Mouse (Mus musculus): ENCODE data around the gene Rab3gap1.

The Rab3gap1 gene

DNA sequence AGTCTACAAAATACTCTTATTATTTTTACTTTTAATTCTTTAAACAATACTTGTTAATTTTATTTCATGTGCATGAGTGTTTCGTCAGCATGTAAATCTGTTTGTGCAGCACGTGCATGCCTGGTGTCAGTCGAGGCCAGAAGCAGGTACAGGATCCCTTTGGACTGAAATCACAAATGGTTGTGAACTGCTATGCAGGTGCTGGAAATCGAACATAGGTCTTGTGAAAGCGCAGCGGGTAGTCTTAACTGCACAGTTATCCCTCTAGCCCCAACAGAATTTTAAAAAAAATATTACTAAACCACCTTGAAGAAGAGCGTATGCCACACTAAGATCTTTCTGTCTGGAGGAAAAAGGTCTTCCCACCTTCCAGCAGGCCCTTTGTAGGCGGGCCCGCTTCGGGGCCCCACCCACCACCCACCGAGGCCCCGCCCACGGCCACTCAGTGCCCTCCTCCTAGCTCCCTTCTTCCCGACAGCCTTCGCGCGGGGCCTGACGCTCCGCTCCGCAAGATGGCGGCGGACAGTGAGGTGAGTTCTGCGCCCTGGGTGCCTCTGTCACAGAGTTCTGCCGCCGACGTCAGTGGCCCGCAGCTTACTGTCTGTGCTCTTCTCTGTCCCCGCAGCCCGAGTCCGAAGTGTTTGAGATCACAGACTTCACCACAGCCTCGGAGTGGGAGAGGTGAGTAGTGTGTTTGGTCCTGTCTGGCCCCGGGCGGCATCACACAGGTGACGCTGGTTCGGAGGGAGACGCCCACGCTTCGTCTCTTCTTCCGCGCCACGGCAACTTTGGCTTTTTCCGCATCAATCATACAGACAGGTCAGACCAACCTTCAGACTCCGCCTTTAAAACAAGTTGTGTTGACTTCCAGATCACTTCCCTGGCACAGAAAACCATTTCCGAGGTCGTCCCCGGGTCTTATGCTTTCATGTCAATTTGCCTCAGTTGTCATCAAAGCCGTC is at the start of gene Rab3gap1:
Gene Rab3gap1 (plus strand): TSS at position 474 of the 962 bp plus-strand sequence.
- peak; percentile 83 to 85 for DNase-seq

DNA sequence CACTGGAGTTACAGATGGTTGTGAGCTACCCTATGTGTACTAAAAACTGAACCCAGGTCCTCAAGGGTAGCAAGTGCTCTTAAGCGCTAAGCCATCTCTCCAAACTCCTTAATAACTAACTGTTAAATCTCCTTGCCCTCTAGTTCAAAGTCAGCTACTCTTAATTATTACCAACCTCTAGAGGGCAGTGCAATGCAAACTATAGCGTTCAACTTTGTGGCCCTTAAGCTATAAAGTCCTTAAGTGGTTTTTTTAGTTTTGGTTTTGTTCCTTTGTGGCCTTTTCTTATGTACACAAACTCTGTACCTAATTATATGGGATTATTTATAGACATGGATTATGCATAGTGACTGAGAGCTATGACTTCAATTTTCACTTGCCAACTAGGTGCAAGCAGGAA is 41.2 kb upstream of the Rab3gap1 start:
- no peak for DNase-seq

DNA sequence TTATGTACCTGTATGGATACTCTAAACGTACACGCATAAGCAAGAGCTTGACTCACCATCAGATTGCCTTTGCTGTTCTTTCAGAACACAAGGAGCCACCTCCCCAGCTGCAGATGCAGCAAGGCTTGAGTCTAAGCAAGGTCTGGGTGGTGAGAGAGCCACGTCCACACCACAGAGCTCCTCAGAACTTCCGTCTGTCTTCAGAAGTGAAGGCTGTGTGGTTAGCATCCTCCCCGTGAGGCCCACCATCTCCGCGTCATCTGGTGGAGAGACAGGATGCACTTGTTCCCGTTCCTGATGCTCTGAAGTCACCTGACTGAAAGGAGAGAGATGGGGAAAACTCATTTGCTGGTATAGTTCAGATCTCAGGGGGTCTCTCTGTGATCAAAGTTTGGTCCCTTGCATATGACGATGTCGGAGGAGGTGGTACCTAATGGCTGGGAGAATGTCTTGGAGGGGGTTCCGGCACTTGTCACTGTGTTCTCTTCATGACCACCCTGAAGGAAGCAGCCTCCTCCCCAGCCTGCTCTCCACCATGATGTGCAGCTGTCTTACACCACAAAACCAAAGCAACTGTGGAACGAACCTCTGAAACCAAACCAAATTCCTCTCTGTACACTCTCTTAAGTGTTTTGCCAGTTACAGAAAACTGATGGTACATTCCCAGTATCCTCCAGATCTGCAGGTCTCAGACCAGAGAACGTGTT is 38.2 kb upstream of the Rab3gap1 start:
- peak; percentile 57 to 72 for DNase-seq

DNA sequence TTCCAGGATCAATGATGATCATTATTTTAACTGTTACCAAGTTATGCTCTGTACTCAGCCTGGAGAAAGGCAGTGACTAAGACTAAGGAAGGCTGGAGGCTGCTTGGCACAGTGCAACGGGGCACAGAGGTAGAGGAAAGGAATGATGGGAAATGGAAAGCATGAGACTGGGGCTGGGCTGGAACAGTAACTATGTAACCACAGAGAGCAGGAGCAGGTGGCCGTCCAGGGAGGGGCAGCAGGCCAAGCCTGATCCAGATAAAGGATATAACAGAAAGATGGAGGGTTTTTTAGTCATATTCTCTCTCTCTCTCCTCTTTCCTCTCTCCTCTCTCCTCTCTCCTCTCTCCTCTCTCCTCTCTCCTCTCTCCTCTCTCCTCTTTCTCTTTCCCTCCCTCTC is 34.9 kb upstream of the Rab3gap1 start:
- no peak for DNase-seq

DNA sequence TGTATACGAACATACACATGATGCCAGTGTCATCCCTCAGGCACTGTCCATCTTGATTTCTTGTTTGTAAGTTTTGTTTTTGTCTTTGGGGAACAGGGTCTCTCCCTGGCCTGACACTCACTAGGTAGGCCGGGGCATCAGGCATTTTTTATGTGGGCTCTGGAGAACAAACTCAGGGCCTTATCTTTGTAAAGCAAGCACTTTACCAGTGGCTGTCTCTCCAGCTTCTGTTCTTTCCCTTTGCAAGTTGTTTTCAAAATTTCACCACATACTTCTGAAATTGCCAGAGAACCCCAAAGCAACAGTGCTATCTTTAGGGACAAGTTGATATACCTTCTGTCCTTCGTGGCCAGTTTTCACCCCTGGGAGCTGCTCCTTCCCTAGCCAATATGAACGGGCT is 34.4 kb upstream of the Rab3gap1 start:
- no peak for DNase-seq

DNA sequence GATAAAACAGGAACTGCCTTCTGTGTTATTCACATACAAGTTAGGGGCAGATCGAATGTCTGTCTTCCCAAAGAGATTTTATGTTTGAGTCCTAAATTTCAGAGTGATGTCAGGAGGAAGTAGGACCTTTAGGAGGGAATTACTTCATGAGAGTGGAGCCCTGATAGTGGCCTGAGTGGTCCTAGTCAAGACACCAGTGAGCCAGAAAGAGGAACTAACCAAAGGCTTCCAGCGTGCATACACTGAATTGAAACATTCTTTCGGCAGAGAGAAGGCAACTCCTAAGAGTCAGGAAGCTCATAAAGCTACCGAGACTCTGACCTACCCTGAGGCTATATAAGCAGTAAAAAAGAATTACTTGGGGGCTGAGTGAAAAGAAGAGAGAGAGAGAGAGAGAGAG is 32.0 kb upstream of the Rab3gap1 start:
- no peak for DNase-seq

DNA sequence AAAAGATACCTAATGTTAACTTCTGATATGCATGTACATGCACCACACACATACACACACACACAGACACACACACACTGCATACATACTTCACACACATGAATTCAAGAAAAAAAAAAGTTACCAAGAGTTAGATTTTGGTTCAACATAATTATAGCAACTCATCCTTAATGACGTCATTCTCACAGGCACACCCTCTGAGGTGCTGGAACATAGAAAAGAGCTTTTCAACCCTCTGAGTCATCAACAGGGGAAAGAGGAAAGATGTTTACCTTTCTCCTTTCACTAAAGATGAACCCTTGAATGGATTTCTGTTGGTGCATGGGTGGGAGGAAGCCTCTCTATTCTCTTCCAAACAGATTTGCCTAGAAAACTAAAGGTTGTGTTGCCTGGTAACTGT is 30.0 kb upstream of the Rab3gap1 start:
- DNase-seq: no peak

DNA sequence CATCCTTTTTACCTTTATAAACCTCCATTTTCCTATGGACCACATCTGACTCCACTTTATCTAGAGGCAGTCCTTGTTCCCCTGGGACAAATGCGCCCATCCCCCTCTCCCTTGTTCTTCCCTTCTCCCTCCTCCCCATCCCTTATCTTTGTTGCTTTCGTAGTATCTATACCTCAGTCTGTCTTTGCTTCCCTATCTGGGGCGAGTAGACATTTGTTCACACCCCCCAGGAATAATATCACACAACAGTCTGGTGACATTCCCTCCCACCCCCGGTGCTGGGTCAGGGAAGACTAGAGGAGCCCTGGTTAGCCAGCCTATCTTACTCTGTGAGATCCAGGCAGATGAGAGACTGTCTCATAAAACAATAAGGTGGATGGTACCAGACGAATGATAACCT is 23.1 kb upstream of the Rab3gap1 start:
- no peak for DNase-seq

DNA sequence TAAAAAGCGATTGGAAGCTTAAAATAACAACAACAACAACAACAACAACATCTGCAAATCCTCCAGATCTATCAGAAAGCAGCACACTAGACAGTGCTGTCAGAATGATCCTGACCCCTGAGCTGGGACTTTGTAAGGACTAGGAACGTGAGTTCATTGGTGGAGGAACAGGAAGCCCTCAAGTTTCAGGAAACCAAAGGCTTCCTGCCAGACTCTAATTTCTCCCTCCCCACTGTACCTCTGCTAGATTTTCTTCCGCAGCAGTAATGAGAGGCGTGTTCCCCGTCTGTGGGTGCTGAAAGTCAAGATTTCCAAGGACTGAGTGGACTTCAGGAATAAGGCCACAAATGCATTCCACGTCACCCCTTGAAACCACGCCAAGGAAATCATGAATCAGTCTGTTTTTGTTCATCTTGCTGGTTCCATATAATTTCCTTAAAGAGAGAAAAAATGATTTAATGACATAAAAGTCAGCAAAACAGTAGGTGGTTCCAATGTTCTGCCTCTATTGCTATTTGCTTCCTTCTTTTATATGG is 18.4 kb upstream of the Rab3gap1 start:
- peak in 1 of 2 experiments; percentile 7 for DNase-seq

DNA sequence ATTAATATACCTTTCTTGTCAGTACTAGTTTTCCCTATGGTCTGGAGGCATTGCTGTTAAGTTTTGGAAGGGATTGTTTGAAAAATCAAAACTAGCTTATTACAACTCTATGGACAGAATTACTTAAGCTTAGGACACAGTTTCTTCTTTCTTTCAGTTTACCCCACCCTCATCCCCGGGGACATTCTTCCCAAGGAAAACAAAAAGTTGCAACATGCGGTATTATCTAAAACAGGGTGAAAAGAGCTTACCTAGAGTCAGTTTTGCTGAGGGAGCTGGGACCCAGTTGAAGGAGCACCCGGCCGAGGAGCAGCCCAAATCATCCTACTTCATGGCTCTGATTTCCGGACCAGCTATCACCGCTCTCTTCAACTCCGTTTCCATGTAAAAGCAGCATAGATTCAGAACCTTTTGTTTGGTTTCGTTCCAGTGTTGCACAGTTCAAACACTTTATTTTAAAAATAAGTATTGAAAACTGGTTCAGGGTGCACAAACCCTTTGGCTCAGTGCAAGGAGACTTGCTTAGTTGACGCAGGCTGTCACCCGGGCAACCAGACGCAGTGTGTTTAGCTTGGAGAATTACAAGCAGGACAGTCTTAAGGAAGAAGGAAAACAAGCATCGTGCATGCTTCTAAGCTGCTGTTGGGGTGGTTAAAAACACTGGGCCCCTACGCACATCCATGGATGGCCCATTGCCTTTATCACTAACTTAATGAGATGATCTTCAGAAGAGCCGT is 13.9 kb upstream of the Rab3gap1 start, which contains the start of gene Map3k19:
Gene Map3k19 (minus strand): TSS at position 546 of the 737 bp plus-strand sequence.
- DNase-seq: no peak

DNA sequence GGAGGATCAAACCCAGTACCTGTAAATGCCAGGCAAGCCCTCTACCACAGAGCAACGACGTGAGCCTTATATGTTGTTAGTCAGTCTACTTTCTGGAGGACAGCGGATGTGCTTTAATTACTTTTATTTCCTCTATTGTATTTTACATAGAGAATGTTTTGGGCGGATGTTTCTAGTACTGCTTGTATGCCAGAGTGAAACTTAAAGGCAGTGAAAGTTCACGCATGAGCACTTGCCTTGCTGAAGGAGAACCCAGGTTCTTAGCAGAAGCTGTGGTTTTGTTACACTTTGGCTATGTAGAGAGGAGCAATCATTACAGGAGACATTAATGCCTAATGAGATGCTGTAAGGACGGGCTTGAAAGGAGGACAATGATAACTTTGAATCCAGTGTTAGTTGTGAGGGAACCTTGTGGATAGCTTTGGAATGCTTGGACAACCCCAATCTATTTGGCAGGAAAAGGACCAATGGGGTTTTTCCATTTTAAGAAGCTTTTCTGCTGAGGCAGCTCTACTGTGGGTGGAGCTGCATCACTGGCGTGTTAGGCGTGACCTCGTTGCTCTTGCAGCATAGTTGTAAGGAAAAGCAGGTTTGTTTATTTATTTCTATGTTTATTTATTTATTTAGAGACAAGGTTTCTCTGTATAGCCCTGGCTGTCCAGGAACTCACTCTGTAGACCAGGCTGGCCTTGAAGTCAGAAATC is 9.5 kb upstream of the Rab3gap1 start:
- no peak for DNase-seq

DNA sequence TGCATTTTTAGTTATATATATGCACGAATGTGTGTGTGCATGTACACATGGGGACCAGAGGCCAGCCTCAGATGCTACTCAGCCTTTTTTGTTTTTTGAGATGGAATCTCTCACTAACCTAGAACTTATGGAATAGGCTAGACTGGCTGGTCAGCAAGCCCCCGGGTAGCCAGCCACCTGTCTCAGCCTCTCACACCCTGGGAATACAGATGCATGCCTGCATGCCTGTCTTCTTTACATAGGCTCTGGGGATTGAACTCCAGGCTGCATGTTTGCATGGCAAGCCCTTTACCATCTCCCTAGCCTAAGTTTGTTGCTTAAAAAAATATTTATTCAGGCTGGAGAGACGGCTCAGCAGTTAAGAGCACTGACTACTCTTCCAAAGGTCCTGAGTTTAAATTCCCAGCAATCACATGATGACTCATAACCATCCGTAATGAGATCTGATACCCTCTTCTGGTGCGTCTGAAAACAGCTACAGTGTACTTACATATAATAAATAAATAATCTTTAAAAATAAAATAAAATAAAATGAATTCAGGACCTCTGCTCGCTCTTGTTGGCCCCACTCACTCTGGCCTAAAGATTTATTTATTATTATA is 8.7 kb upstream of the Rab3gap1 start:
- no peak for DNase-seq

DNA sequence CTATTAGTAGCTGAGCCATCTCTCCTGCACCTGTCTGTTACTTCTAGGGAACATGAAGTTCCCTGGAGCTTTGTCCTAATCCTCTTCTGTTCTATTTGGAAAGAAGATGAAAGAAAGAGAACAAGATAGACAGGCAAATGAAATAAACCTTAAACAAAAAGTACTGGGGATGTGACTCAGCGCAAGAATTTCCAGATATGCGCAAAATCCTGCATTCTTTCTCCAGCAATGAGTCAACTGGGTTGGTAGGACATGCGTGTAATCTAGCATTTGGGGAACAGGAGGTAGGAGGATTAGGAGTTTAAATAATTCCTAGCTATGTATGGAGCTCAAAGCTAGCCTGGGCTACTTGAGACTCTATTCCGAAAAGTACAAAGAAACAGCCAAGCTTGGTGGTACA is 8.1 kb upstream of the Rab3gap1 start:
- DNase-seq: no peak

DNA sequence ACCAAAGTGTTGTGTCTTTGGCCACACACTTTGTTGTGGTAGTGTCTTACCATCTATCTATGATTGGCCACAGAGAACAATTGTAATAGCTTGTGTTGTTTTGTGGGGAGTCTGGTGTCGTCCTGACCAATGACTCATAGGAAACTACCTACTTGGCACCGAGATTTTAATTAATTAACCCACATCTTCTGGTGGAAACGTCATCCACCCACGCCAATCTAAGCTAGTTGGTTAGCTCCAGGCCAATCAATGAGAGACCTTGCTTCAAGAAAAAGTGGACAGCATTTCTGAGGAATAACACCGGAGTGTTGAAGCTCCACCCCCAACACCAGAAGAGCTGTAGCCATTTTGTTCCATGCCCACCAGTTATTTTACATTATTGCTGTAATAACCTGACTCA is 6.7 kb upstream of the Rab3gap1 start:
- no peak for DNase-seq

DNA sequence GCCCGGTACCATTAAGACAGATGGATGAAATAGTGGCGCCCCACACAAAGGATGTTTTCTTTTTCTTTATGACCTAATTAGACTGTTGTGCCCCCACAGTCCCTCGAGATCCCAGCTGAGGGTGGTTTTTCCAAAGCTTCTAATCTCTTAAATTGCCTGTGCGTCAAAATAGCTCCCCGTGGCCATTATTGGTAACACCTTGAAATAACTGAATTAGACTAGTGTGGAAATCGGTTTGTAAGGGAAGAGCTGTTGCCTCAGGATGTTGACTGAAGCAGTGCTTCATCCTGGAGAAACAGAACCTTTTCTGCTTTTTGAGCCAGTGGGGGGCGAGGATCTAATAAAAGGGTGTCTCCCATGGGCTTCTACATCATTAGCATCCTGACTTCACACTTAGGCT is 4.8 kb upstream of the Rab3gap1 start:
- DNase-seq: no peak

DNA sequence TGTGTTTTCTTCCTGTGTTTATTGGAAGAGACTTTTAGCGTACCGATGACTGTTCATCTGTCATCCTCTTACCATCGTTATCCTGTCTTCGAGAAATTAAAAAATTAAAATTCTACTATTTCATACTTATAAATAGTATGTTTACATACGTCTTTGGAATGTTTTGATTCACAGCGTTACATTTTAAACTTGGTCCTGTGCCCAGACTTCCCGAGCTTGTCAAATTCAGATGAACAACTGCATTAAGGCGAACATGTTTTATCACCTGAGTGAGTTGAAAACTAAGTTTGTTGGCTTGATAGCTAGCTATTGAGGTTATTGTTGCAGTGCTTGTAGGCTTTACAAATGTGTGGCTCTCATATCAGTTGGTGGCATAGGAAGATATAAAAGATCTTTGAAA is 703 bp downstream of the Rab3gap1 start:
- DNase-seq: no peak

DNA sequence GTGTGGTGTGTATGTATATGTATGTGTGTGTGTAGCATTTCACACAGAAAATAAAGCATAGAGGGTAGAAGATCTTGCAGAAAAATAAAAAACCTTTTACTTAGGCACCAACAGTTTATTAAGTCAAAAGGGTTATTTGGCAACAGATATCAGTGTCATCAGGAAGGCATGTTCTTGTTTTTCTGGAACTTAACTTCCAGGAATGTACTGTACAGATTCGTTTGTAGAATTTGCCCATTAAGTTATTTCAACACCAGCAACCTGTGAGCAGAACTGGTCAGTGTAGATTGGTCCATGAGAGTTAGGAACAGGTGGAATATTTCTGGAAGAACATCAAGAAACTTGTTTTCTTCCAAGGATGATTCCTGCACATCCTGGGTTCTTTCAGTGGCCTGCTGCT is 30.8 kb downstream of the Rab3gap1 start:
- DNase-seq: no peak

DNA sequence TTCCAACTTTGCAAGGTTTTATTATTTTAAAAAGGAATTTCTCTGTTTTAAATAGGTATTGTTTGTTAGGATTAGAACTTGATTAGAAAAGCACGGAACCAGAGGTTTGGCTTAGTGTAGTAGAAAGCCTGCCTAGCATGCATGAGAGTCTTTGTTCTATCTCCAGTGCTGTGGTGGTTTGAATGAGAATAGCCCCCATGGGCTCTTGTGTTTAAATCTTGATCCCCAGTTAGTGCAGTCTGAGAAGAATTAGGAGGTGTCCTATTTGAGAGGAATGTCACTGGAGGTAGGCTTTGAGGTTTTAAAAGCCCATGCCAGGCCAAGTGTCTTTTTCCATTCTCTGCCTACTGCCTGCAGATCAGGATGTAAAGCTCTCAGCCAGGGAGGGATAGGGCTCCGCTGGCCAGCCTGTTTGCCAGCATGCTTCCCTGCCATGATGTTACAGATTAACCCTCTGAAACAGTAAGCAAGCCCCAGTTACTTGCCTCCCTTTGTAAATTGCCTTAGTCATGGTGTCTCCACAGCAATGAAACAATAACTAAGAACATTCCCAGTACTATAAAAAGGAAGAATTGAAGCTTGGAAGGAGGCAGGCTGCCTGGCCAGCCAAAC is 36.3 kb downstream of the Rab3gap1 start:
- DNase-seq: no peak

DNA sequence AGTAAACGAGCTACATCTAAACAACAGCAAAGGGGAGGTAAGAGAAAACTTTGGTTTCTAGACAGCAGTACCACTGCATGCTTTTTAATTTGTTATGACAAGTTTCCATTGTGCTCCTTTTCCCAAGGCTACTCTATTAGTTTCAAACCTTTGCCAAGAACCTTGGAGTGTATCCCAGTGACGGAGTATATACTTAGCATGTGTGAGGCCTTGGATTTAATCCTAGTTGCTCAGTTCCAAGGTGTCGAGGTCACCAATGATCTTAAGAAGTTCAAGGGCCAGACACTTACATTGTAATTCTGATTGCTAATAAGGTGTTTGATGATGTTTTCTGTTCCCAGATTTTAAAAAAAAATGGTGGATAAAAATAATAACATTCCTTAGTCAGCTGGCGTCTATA is 44.5 kb downstream of the Rab3gap1 start:
- DNase-seq: no peak

DNA sequence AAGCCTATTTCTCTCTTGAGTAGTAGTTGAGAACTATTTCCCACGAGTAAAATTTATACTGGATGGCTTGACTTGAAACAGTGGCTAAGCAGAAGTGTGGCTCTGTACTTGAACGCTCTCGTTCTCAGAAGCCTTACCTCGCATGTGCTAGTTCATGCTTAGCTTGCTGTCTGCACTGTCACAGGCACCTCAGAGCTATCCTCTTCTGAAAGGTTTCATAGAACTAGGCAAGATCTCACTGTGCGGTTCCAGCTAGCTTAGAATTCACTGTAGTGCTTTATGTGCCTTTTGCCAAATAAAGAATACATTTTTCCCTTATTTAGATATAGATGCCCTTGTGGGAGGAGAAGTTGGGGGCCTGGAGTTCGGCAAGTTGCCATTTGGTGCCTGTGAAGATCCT is 46.7 kb downstream of the Rab3gap1 start:
- DNase-seq: no peak

DNA sequence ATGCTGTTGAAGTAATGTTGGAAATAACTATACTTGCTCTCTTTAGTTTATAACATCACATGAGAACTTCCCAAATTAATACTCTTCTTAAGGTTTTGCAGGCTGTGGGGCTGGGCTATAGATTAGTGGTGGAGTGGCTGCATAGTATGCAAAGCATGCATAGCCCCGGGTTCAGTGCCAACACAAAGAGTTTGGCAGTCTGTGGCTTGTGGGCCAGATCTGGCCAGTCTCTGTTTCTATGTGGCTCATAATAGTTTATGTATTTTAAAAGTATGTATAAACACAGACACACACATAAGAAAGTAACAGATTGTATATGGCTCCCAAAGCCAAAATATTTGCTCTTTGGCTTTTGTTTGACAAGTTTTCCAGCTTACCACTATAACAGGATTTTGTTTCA is 47.2 kb downstream of the Rab3gap1 start:
- DNase-seq: no peak

DNA sequence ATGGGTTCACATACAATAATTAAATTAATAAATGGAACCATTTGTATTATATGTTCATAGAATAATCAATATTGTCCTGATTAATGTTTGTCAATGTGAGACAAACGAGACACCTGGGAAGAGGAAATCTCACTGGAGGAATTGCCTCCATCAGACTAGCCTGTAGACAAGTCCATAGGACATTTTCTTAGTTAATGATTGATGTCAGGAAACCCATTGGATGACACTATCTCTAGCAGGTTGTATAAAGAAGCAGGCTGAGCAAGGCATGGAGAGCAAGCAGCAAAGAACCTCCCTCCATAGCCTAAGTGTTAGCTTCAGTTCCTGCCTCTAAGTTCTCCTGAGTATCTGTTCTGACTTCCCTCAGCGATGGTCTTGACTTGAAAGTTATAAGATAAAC is 64.8 kb downstream of the Rab3gap1 start:
- no peak for DNase-seq
